Mouse (Mus musculus) embryonic facial prominence, embryonic 14.5 days (tissue): ENCODE results near the gene Fkbp2. TPM values are rescaled to one million over a fixed set of nuclear protein-coding genes. Genes with fewer than 3 reads are reported as not detected.

Source experiments
- ATAC-seq: fragments of 200-750 bp; cut with Nextera tagmentation; 2 replicates; pipeline ENCODE4 v1.8.0; 2017; ENCODE audit warnings: low read depth, moderate number of reproducible peaks, moderate TSS enrichment
- DNase-seq: peaks from one replicate; pipeline ENCODE4 v3.0.0-alpha.2; 2015; ENCODE audit warnings: low spot score
- H3K27ac ChIP-seq: fragments of 300-500 bp; sonication (generic); replicated peaks from 2 replicates; pipeline ENCODE4 v1.5.1; 2014; ENCODE audit warnings: low read depth, mild to moderate bottlenecking, low read length, moderate library complexity
- H3K27me3 ChIP-seq: fragments of 300-500 bp; sonication (generic); replicated peaks from 2 replicates; pipeline ENCODE4 v1.6.1; 2014; ENCODE audit warnings: low read length; ENCODE audit not compliant: control insufficient read depth, insufficient read depth
- H3K36me3 ChIP-seq: fragments of 300-500 bp; sonication (generic); 2 replicates; pipeline ENCODE4 v1.6.1; 2014; ENCODE audit warnings: low read length, mixed read lengths; ENCODE audit not compliant: control insufficient read depth, insufficient read depth
- H3K4me1 ChIP-seq: fragments of 300-500 bp; sonication (generic); 2 replicates; pipeline ENCODE4 v1.6.1; 2014; ENCODE audit warnings: antibody characterized with exemption, low read length; ENCODE audit not compliant: control insufficient read depth, insufficient read depth
- H3K4me2 ChIP-seq: fragments of 300-500 bp; sonication (generic); 2 replicates; pipeline ENCODE4 v1.6.1; 2014; ENCODE audit warnings: low read depth, mild to moderate bottlenecking, low read length, moderate library complexity, mixed read lengths
- H3K4me3 ChIP-seq: fragments of 300-500 bp; sonication (generic); 2 replicates; pipeline ENCODE4 v1.5.1; 2014; ENCODE audit warnings: low read depth, mild to moderate bottlenecking, low read length
- H3K9ac ChIP-seq: fragments of 300-500 bp; sonication (generic); 2 replicates; pipeline ENCODE4 v1.6.1; 2014; ENCODE audit warnings: low read depth, mild to moderate bottlenecking, low read length, moderate library complexity, mixed read lengths
- H3K9me3 ChIP-seq: fragments of 300-500 bp; sonication (generic); 2 replicates; pipeline ENCODE4 v1.6.1; 2016; ENCODE audit warnings: low read length; ENCODE audit not compliant: control insufficient read depth
- WGBS: fragments of 180-500 bp; shearing (Covaris S2); extraction: QIAGEN DNeasy Blood & Tissue Kit; methylation state at CpG from one replicate; pipeline ENCODE4 v1.1.7; 2014; 5-methylcytosine and 5-hydroxymethylcytosine counted together
- polyA plus RNA-seq: library from polyadenylated mRNA; unstranded; fragments of >200 nt; fragmentation: Nextera tagmentation; extraction: Ambion mirVana; gene quantifications from 2 replicates; pipeline ENCODE4 v1.2.1, GENCODE M21; 2014

The Fkbp2 gene
- polyA plus RNA-seq, 1 experiment from 2014 or later, result 81.0 TPM

GRCm38 (mm10) chr19:6950613-6951153 lies 29.6 kb downstream of the Fkbp2 start:
- Histone ChIP-seq H3K9me3 (no peaks in the 10 kb centered on the region), H3K27ac (peak overlapping the region; percentile 96), H3K4me2 (peak overlapping the region; percentile 85), H3K9ac (peak overlapping the region; percentile 77), H3K36me3 (peaks cover 30% of the 10 kb centered on the region), H3K4me3 (peak overlapping the region; percentile 63), H3K27me3 (no peaks in the 10 kb centered on the region), H3K4me1 (peaks cover 6% of the 10 kb centered on the region; the same call in 1 of the 2 replicates)
- WGBS, result under 1% methylated on average over 28 of the region's 28 CpGs
- ATAC-seq, result peak; percentile 60
- DNase-seq, result peak; percentile 85

GRCm38 (mm10) chr19:6949951-6950350 lies 30.4 kb downstream of the Fkbp2 start:
- Histone ChIP-seq H3K27ac (peak overlapping the region; percentile 96), H3K9me3 (no peaks in the 10 kb centered on the region), H3K4me1 (peaks cover 6% of the 10 kb centered on the region; the same call in 1 of the 2 replicates), H3K4me2 (peak overlapping the region; percentile 85), H3K27me3 (no peaks in the 10 kb centered on the region), H3K4me3 (peak overlapping the region; percentile 63), H3K36me3 (peaks cover 27% of the 10 kb centered on the region), H3K9ac (peak overlapping the region; percentile 77)
- ATAC-seq (no peak), DNase-seq (no peak)
- WGBS, result 60% methylated on average over 5 of the region's 5 CpGs

GRCm38 (mm10) chr19:6949532-6949931 lies 30.8 kb downstream of the Fkbp2 start:
- Histone ChIP-seq H3K36me3 (peaks cover 23% of the 10 kb centered on the region), H3K4me3 (no peak overlapping the region), H3K4me2 (peak overlapping the region; percentile 85), H3K27me3 (no peaks in the 10 kb centered on the region), H3K9me3 (no peaks in the 10 kb centered on the region), H3K4me1 (peaks cover 6% of the 10 kb centered on the region; the same call in 1 of the 2 replicates), H3K9ac (no peak overlapping the region), H3K27ac (no peak overlapping the region)
- ATAC-seq (no peak), DNase-seq (no peak)
- WGBS, result 92% methylated on average over 5 of the region's 5 CpGs

GRCm38 (mm10) chr19:6948186-6948585 lies 32.1 kb downstream of the Fkbp2 start:
- no peak for ATAC-seq
- Histone ChIP-seq H3K27ac (no peak overlapping the region; the same call in 1 of the 2 replicates), H3K4me1 (peaks cover 6% of the 10 kb centered on the region; the same call in 1 of the 2 replicates), H3K4me2 (no peak overlapping the region), H3K27me3 (no peaks in the 10 kb centered on the region), H3K36me3 (peaks cover 12% of the 10 kb centered on the region; the same call in 1 of the 2 replicates), H3K9me3 (no peaks in the 10 kb centered on the region), H3K9ac (no peak overlapping the region), H3K4me3 (no peak overlapping the region)
- 73% methylated on average over 4 of the region's 4 CpGs for WGBS
- no peak for DNase-seq

GRCm38 (mm10) chr19:6947742-6948141 lies 32.6 kb downstream of the Fkbp2 start:
- Histone ChIP-seq H3K36me3 (peaks cover 12% of the 10 kb centered on the region; the same call in 1 of the 2 replicates), H3K9ac (no peak overlapping the region), H3K27me3 (no peaks in the 10 kb centered on the region), H3K9me3 (no peaks in the 10 kb centered on the region), H3K4me1 (peaks cover 9% of the 10 kb centered on the region), H3K4me2 (no peak overlapping the region), H3K4me3 (no peak overlapping the region), H3K27ac (no peak overlapping the region; the same call in 1 of the 2 replicates)
- ATAC-seq (no peak), DNase-seq (no peak)
- 44% methylated on average over 4 of the region's 4 CpGs for WGBS

GRCm38 (mm10) chr19:6943709-6944108 lies 36.6 kb downstream of the Fkbp2 start:
- ATAC-seq (no peak), DNase-seq (no peak)
- peaks cover 15% of the 10 kb centered on the region for H3K4me1 ChIP-seq
- no peaks in the 10 kb centered on the region for H3K9me3 ChIP-seq
- no peak overlapping the region for H3K9ac ChIP-seq
- H3K4me3 ChIP-seq, result no peak overlapping the region
- no peak overlapping the region for H3K4me2 ChIP-seq
- H3K36me3 ChIP-seq, result peaks cover 12% of the 10 kb centered on the region; the same call in 1 of the 2 replicates
- H3K27me3 ChIP-seq, result no peaks in the 10 kb centered on the region
- WGBS, result 97% methylated on average over 6 of the region's 6 CpGs
- no peak overlapping the region for H3K27ac ChIP-seq

GRCm38 (mm10) chr19:6942764-6943163 lies 37.5 kb downstream of the Fkbp2 start:
- no peaks in the 10 kb centered on the region for H3K27me3 ChIP-seq
- DNase-seq (no peak), ATAC-seq (no peak)
- peak overlapping the region; percentile 90 for H3K4me3 ChIP-seq
- 24% methylated on average over 5 of the region's 5 CpGs for WGBS
- H3K27ac ChIP-seq, result peak overlapping the region; percentile 95
- H3K9ac ChIP-seq, result peak overlapping the region; percentile 87
- H3K4me2 ChIP-seq, result peak overlapping the region; percentile 99
- H3K36me3 ChIP-seq, result peaks cover 12% of the 10 kb centered on the region; the same call in 1 of the 2 replicates
- H3K4me1 ChIP-seq, result peaks cover 15% of the 10 kb centered on the region
- no peaks in the 10 kb centered on the region for H3K9me3 ChIP-seq

- no peaks in the 10 kb centered on the region for H3K27me3 ChIP-seq
- no peaks in the 10 kb centered on the region for H3K9me3 ChIP-seq
- peak within 1 kb of the TSS; percentile 95 for H3K27ac ChIP-seq
- peak within 1 kb of the TSS; percentile 87 for H3K9ac ChIP-seq
- peaks cover 15% of the 10 kb centered on the region for H3K4me1 ChIP-seq
- H3K4me3 ChIP-seq, result peak within 1 kb of the TSS; percentile 90
- DNase-seq, result peak; percentile 97
- H3K4me2 ChIP-seq, result peak within 1 kb of the TSS; percentile 99
- peaks cover 12% of the 10 kb centered on the region; the same call in 1 of the 2 replicates for H3K36me3 ChIP-seq
- WGBS, result under 1% methylated on average over 27 of the region's 27 CpGs
- ATAC-seq, result peak; percentile 93
These were observed 38.0 kb downstream of the Fkbp2 start, which contains the start of gene Gpr137 for GRCm38 (mm10) chr19:6942249-6942691. Gene Gpr137 (minus strand): TSS chr19:6942480.
